Mouse (Mus musculus) kidney, adult 2 months (tissue): ENCODE measurements around the gene Hhatl.

Source experiments
- CTCF ChIP-seq: fragments of 200-500 bp; conservative IDR thresholded peaks from 2 replicates; pipeline ENCODE4 v1.5.1; 2011; ENCODE audit warnings: low read depth, mild to moderate bottlenecking, control low read depth, low read length, moderate library complexity, mixed read lengths; ENCODE audit not compliant: insufficient read depth, insufficient read length
- POLR2A ChIP-seq: fragments of 200-500 bp; IDR thresholded peaks from one replicate; pipeline ENCODE4 v1.6.1; 2011; ENCODE audit warnings: low read depth, low read length, control low read depth

DNA sequence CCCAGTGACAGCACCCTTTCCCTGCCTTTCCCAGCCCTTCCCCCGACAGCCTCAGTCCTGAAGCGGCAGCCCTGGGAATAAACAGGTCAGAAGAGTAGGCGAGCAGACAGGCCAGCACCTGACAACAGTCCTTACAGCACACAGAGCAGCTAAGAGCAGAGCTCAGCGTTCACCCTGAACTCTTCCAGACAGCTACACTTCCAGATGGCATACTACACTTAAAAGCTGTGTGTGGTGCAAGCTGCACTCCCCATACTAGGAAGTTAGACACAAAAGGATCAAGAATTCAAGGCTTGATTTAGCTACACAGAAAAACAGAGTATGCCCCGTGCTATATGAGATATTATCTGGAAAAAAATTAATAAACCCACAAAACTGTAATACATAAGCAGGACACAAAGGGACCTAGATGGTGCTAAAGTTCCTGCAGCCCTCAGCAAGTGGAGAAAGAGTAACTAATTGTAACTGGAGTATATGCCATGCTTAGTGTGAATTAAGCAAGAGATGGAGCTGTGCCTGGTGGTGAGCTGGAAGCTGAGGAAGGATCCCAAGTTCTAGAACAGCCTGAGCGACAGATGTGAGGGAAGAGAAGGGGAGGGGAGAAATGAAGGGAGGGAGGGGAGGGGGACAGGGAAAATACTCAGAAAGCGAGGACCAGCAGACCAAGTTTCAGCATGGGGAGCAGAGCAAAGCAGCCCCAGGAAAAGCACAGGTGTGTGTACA lies 37.1 kb upstream of the Hhatl start:
- no peak for TF ChIP-seq POLR2A
- TF ChIP-seq CTCF = no peak
